Mouse (Mus musculus): ENCODE results near the gene Hand1.
A peak's percentile ranks its signal among the peaks of the same experiment; 100 is the strongest.

Hand1 gene

DNA sequence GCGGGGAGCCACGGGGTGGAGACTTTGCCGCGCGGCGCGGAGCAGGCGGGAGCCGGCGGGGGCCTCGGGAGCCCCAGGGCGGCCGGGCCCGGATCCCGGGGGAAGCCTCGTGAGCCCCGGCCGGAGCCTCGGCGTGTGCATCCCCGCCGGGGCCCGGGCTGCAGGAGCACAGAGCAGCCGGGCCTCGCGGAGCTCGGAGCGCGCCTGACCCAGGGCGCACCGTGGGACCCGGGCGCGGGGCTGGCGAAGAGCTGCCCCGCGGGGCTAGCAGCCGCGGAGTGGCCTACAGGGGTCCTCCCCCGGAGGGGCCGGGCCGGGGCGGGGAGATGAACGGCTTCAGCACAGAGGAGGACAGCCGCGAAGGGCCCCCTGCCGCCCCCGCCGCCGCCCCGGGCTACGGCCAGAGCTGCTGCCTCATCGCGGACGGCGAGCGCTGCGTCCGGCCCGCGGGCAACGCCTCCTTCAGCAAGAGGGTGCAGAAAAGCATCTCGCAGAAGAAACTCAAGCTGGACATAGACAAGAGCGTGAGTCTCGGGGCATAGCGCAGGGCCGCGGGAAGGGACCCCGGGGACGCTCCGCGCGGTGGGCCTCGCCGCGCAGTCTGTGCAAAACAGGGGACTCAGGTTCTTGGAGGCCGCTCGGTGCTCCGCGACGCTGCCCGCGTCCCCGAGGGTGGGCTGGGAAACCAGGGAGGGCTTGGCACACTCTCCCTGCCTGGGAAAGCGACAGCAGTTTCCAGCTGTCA is 30.7 kb downstream of the Hand1 start:
- peak in 1 of 2 experiments; percentile 53 for DNase-seq (ENCODE audit: low spot score in 2 of 2)

DNA sequence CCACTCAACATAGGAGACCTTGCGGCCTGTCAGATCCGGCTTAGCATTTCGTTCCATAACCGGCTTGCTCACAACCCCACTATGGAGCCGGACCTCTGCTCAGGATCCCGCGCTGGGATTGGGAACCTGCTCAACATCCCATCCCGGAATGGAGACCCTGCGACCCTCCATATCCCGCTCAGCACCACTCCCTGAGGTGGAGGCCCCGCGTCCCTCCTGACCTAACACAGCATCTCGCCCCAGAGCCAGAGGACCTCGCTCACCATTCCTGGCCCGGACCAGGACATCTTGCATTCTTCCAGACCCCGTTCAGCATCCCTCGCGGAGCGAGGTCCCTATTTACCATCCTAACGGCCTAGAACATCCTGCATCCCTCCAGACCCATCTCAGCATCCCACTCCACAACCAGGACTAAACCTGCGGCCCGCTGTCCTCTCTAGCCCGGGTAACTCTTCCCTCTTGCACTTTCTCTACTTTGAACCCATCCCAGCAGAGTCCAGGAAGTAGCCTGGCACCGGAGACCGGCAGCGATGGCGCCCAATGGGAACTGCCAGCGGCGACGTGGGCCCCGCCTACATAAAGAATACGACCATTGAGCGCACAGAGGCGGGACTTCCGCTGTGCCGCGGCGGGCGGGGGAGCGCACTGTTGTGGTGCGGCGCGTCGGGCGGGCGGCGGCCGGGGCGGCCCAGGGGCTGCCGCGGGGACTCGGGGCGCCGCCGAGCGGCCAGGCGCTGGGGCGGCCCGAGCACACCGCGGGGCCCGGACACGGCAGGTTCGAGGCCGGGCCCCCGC is 31.4 kb downstream of the Hand1 start, which contains the start of gene Sap30l:
Gene Sap30l, plus strand, starts transcription at position 667 of the 795 bp plus-strand sequence.
- DNase-seq (ENCODE audit: low spot score in 2 of 2), result peak; percentile 91 to 96

- DNase-seq (ENCODE audit: low spot score in 2 of 2), result no peak
These were observed 32.2 kb downstream of the Hand1 start for GRCm38 (mm10) chr11:57800266-57800951.

- no peak for DNase-seq (ENCODE audit: low spot score in 2 of 2)
These were observed 33.2 kb downstream of the Hand1 start for GRCm38 (mm10) chr11:57799456-57799855.

- no peak for DNase-seq (ENCODE audit: low spot score in 2 of 2)
These were observed 34.8 kb downstream of the Hand1 start for GRCm38 (mm10) chr11:57797828-57798227.

GRCm38 (mm10) chr11:57795086-57795485 is 37.5 kb downstream of the Hand1 start:
- no peak for DNase-seq (ENCODE audit: low spot score in 2 of 2)

- no peak for DNase-seq (ENCODE audit: low spot score in 2 of 2)
These were observed 41.6 kb downstream of the Hand1 start for GRCm38 (mm10) chr11:57790866-57791535.

DNA sequence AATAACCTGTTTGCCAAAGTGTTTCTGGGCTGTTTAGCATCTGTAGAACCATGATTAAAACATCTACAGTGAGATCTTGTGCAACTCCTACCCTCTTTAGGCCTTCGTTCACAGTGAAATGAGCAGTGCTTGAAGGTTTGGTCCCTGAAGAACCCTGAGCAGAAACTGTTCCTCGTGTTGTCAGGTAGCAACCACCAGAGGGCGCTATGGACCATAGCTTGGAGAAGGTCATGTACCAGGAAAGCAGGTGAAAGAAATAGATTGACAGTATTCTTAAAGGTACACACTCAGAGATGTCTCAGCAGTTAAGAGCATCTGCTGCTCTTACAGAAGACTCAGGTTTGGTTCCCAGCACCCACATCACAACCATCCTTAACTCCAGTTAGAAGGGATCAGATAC is 44.7 kb downstream of the Hand1 start:
- DNase-seq (ENCODE audit: low spot score in 2 of 2), result no peak

- peak in 1 of 2 experiments; percentile 58 for DNase-seq (ENCODE audit: low spot score in 2 of 2)
These were observed 45.8 kb downstream of the Hand1 start for GRCm38 (mm10) chr11:57786616-57787418.

DNA sequence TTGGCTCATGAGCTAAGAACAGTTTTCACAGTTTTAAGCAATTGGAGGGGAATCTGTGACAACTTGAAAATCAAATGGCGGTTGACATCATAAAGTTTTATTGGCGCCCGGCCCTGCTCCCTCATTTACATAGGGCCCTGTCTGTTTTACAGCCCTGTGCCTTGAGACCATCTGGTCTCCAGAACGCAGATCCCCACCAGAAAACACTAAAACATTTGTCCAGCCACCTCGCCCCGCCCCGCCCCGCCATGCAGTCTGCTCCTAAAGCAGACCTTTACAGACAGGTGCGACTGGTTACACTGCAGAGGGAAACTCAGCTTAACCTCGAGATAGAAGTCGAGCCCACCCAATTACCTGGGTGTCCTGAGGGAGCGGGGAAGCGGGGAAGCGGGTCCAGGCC is 52.8 kb downstream of the Hand1 start:
- no peak for DNase-seq (ENCODE audit: low spot score in 2 of 2)

Data from frontal cortex, postnatal 14 days (tissue).